Mouse (Mus musculus) liver, embryonic 16.5 days (tissue): ENCODE measurements around the gene Micall2. TPM values are rescaled to one million over a fixed set of nuclear protein-coding genes. Genes with fewer than 3 reads are reported as not detected.
"Not testable (repeated sequence)": the region's sequence is repeated elsewhere in the genome, so short reads cannot be mapped to it uniquely, and the experiment has no call there.

Experiments used
- ATAC-seq: fragments of 200-750 bp; cut with Nextera tagmentation; 2 replicates; pipeline ENCODE4 v1.8.0; 2017; ENCODE audit warnings: low read depth, mild to moderate bottlenecking, moderate number of reproducible peaks, moderate library complexity
- H3K27ac ChIP-seq: fragments of 300-500 bp; sonication (generic); 2 replicates; pipeline ENCODE4 v1.5.1; 2014; ENCODE audit warnings: mild to moderate bottlenecking, low read length
- H3K27me3 ChIP-seq: fragments of 300-500 bp; sonication (generic); 2 replicates; pipeline ENCODE4 v1.6.1; 2014; ENCODE audit warnings: low read depth, low read length, mixed read lengths; ENCODE audit not compliant: control insufficient read depth, insufficient read depth
- H3K36me3 ChIP-seq: fragments of 300-500 bp; sonication (generic); 2 replicates; pipeline ENCODE4 v1.6.1; 2014; ENCODE audit warnings: mild to moderate bottlenecking; ENCODE audit not compliant: control insufficient read depth, insufficient read depth
- H3K4me1 ChIP-seq: fragments of 300-500 bp; sonication (generic); 2 replicates; pipeline ENCODE4 v1.6.1; 2014; ENCODE audit warnings: low read depth, low read length, mixed read lengths; ENCODE audit not compliant: control insufficient read depth
- H3K4me2 ChIP-seq: fragments of 300-500 bp; sonication (generic); 2 replicates; pipeline ENCODE4 v1.6.1; 2014; ENCODE audit warnings: low read depth, low read length, mixed read lengths
- H3K4me3 ChIP-seq: fragments of 300-500 bp; sonication (generic); 2 replicates; pipeline ENCODE4 v1.5.1; 2014; ENCODE audit warnings: low read depth, mild to moderate bottlenecking, low read length
- H3K9ac ChIP-seq: fragments of 300-500 bp; sonication (generic); 2 replicates; pipeline ENCODE4 v1.6.1; 2014; ENCODE audit warnings: low read depth, low read length
- H3K9me3 ChIP-seq: fragments of 300-500 bp; sonication (generic); replicated peaks from 2 replicates; pipeline ENCODE4 v1.6.1; 2016; ENCODE audit warnings: low read length; ENCODE audit not compliant: control insufficient read depth
- WGBS: fragments of 180-500 bp; shearing (Covaris S2); extraction: QIAGEN DNeasy Blood & Tissue Kit; methylation state at CpG from one replicate; pipeline ENCODE4 v1.1.7; 2014; ENCODE audit not compliant: insufficient replicate concordance; 5-methylcytosine and 5-hydroxymethylcytosine counted together
- polyA plus RNA-seq: library from polyadenylated mRNA; unstranded; fragments of >200 nt; fragmentation: Nextera tagmentation; extraction: Ambion mirVana; gene quantifications from 2 replicates; pipeline ENCODE4 v1.2.1, GENCODE M21; 2015

Micall2 gene
- polyA plus RNA-seq, 1 experiment from 2014 or later = 11.1 TPM

DNA sequence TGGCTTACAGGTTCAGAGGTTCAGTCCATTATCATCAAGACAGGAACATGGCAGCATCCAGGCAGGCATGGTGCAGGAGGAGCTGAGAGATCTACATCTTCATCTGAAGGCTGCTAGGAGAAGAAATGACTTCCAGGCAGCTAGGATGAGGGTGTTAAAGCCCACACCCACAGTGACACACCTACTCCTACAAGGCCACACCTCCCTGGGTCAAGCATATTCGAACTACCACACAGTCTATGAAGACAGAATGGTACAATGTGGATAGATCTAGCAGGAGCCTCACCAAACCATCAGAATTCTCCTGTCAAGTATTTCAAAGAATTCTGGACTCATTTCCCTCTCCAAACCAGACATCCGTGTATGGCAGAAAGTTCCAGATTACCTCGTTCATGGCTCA is 40.3 kb downstream of the Micall2 start:
- not testable (repeated sequence) for H3K9me3 ChIP-seq, H3K4me3 ChIP-seq, H3K9ac ChIP-seq, H3K36me3 ChIP-seq, H3K27me3 ChIP-seq, H3K27ac ChIP-seq, H3K4me2 ChIP-seq, H3K4me1 ChIP-seq, ATAC-seq
- WGBS = 48% methylated on average over 3 of the region's 3 CpGs

DNA sequence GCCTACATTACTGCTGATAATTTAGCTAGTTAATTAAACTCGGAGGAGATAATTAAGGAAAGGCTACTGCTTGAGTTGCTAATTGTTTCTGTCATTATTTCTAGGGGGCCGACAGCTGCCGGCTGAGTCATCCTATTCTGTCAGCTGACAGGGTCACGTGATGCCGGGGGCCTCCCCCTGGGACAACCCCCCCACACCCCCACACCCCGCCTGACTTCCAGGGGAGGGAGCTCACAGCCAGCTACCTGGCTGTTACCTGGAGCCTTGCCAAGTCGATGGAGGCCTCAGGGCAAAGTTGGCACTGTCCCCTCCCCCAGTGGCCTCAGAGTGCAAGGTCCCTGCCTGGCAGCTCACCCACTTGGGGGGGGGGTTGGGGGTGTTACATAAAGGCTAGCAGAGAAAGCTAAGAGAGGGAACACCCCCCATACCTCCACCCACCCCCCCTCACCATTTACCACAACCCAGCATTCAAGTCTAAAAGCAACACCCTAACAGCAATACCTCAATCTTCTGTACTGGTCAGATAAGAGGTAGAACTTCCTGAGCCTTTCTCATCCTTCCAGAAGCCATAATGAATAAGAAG is 41.1 kb downstream of the Micall2 start:
- no peak overlapping the region for H3K27ac ChIP-seq
- H3K4me3 ChIP-seq = no peak overlapping the region
- H3K4me1 ChIP-seq = peaks cover 3% of the 10 kb centered on the region; the same call in 1 of the 2 replicates
- ATAC-seq = no peak
- H3K9me3 ChIP-seq = no peaks in the 10 kb centered on the region
- WGBS = 15% methylated on average over 7 of the region's 7 CpGs
- no peaks in the 10 kb centered on the region for H3K27me3 ChIP-seq
- H3K9ac ChIP-seq = no peak overlapping the region
- H3K36me3 ChIP-seq = no peaks in the 10 kb centered on the region
- no peak overlapping the region for H3K4me2 ChIP-seq

DNA sequence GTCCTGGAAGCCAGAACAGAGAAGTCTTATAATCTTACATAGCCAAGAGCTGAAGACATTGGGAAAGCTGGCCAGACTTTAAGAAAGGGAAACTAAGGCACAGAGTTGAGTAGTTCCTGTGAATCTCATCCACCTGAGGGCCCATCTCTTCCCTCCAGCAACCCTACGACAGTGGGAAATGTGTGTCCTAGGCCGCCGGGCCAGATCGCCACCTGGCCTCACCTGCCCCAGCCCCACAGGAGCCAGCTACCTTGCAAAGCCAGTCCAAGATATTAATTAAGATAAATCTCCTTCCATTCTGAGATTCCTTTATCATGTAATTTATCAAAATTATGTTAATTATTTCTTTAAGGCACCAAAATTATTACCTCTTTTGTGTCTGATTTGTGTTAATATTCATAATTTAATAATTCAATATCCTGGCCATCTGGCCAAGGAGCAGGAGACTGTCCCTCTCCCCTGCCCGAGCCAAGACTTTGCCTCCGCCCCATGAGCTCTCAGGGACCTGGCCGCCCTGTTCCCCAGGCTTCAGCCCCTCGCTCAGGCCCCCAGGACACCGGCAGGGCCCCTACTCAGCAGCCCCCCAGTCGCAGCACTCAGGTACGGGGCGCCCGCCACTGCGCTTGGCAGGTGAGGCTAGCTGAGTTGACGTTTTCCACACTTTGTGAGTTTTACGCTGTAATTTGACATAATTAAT is 41.7 kb downstream of the Micall2 start:
- no peak overlapping the region for H3K4me3 ChIP-seq
- no peaks in the 10 kb centered on the region for H3K36me3 ChIP-seq
- ATAC-seq = no peak
- no peak overlapping the region for H3K4me2 ChIP-seq
- 61% methylated on average over 16 of the region's 16 CpGs for WGBS
- H3K9ac ChIP-seq = no peak overlapping the region
- no peak overlapping the region for H3K27ac ChIP-seq
- H3K4me1 ChIP-seq = peaks cover 3% of the 10 kb centered on the region; the same call in 1 of the 2 replicates
- H3K9me3 ChIP-seq = no peaks in the 10 kb centered on the region
- no peaks in the 10 kb centered on the region for H3K27me3 ChIP-seq

DNA sequence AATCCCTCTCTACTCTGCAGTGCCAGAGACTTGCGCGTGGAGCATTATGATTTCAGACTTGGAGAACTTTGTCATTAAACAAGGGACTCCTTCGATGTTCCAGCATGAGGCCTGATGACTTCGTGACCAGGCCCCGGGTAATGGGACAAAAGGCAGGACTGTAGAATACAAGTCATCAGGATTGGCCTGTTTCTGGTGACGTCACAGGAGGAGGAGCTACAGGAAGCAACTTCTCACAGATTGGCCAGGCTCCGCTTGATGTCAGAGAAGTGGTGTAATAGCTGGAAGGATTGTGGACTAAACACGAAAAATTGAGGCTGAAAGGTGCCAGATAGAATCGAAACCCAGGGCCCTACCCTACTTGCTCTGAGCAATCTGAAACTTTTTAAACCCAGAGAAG is 45.3 kb downstream of the Micall2 start:
- Histone ChIP-seq H3K4me3 (no peak overlapping the region), H3K27me3 (no peaks in the 10 kb centered on the region), H3K9me3 (no peaks in the 10 kb centered on the region), H3K27ac (no peak overlapping the region), H3K9ac (no peak overlapping the region), H3K4me2 (no peak overlapping the region), H3K4me1 (peaks cover 3% of the 10 kb centered on the region; the same call in 1 of the 2 replicates), H3K36me3 (no peaks in the 10 kb centered on the region)
- ATAC-seq = no peak
- WGBS = 62% methylated on average over 9 of the region's 9 CpGs

DNA sequence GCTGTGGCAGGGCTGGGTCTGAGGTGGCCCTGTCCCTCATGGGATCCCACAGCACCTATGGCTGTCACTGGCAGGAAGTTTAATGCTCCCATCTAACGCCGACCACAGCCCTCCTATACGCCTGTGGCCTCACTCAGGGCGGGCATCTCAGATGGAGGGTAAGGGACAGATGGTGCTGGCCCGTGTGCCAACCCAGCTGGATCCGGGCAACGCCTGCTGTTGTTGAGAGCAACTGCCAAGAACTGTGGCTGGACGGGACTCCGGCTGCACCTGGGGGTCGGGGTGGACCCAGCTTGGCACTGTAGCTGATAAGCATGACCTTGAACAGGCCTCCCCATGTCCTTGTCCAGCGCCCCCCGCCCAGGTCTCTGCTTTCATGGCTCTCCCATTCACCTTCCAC is 47.8 kb downstream of the Micall2 start:
- ATAC-seq = no peak
- no peaks in the 10 kb centered on the region; the same call in 1 of the 2 replicates for H3K4me1 ChIP-seq
- H3K27me3 ChIP-seq = peaks cover 5% of the 10 kb centered on the region
- H3K9me3 ChIP-seq = no peaks in the 10 kb centered on the region
- H3K36me3 ChIP-seq = no peaks in the 10 kb centered on the region
- H3K9ac ChIP-seq = no peak overlapping the region
- no peak overlapping the region for H3K4me2 ChIP-seq
- no peak overlapping the region for H3K4me3 ChIP-seq
- H3K27ac ChIP-seq = no peak overlapping the region
- WGBS = 55% methylated on average over 12 of the region's 12 CpGs

DNA sequence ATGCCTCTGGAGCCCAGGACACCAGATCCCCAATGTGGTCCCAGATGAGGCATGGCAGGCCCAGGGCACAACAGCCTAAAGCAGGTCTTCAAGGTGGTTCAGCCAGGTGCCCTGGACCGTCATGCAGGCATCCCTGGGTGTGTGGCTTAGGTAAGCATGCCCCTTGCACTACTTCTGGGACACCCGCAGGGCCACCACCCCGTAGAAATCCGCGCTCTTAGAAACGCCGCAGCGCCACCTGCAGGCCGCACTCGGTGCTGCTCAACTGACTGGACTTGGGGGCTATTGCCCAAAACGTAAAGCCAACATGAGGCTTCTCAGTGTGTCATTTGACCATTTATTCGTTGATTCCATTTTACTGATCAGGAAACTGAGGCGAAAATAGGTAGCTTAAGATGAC is 48.5 kb downstream of the Micall2 start:
- Histone ChIP-seq H3K4me1 (no peaks in the 10 kb centered on the region; the same call in 1 of the 2 replicates), H3K27ac (no peak overlapping the region), H3K36me3 (no peaks in the 10 kb centered on the region), H3K9me3 (no peaks in the 10 kb centered on the region), H3K4me2 (no peak overlapping the region), H3K27me3 (peaks cover 12% of the 10 kb centered on the region), H3K4me3 (no peak overlapping the region), H3K9ac (no peak overlapping the region)
- no peak for ATAC-seq
- 8% methylated on average over 13 of the region's 13 CpGs for WGBS

DNA sequence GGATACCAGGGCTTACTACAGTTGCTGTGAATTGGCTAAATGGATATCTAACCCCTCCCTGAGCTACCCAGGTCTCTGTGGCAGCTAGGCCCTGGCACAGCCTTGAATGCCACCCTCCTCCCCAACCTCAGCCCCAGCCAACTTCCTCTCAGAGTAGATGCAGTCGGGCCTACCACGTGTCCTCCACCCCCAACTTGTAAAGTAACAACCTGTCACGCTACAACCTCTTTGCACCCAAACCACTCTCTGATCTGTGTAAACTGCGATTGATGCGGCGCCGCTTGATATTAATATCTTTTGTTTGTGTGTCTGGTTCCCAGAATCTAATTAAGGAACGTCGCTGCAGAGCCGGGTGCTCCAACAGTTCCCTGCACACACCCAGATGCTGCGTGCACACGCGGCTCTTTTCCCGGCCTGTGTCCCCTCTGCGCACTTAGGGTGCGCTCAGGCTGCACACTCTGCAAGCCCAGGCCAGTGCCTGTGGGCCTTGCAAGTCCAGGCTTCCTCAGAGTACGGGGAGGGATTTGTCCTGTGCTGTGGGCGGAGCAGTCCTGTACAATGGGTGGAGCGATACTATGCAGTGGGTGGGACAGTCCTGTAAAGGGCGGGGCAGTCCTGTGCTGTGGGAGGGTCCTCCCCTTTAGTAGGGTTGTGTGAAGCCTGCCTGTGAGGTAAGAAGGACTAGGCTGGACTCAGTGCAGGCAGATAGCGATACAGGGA is 49.4 kb downstream of the Micall2 start:
- no peaks in the 10 kb centered on the region for H3K36me3 ChIP-seq
- H3K4me2 ChIP-seq = no peak overlapping the region
- H3K4me3 ChIP-seq = no peak overlapping the region
- WGBS = 24% methylated on average over 21 of the region's 21 CpGs
- peak; percentile 88 for ATAC-seq
- no peak overlapping the region for H3K9ac ChIP-seq
- no peak overlapping the region for H3K27ac ChIP-seq
- H3K4me1 ChIP-seq = no peaks in the 10 kb centered on the region; the same call in 1 of the 2 replicates
- no peaks in the 10 kb centered on the region for H3K9me3 ChIP-seq
- H3K27me3 ChIP-seq = peaks cover 21% of the 10 kb centered on the region

DNA sequence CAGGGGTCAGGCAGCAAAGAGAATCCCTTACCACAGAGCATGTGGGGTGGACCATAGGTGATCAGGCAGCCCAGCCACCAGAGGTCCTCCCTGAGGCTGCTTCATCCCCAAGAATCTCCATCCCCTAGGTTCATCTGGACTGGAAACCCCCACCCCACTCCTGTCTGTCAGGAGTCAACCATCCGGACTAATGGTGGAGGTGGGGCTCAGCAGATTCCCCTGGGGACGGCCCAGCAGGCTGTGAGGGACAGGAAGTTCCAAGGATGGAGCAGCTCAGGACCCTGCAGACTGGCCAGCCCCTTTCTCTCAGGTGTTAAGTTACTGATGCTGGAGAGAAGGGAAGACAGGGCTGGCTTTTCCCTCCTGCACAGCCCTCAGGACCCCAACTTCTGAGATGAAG is 52.9 kb downstream of the Micall2 start:
- Histone ChIP-seq H3K9me3 (no peaks in the 10 kb centered on the region), H3K9ac (no peak overlapping the region), H3K27me3 (peaks cover 30% of the 10 kb centered on the region), H3K27ac (no peak overlapping the region), H3K4me3 (no peak overlapping the region), H3K36me3 (no peaks in the 10 kb centered on the region), H3K4me2 (no peak overlapping the region), H3K4me1 (no peaks in the 10 kb centered on the region; the same call in 1 of the 2 replicates)
- ATAC-seq = no peak
- WGBS = 0% methylated on average over 2 of the region's 2 CpGs

DNA sequence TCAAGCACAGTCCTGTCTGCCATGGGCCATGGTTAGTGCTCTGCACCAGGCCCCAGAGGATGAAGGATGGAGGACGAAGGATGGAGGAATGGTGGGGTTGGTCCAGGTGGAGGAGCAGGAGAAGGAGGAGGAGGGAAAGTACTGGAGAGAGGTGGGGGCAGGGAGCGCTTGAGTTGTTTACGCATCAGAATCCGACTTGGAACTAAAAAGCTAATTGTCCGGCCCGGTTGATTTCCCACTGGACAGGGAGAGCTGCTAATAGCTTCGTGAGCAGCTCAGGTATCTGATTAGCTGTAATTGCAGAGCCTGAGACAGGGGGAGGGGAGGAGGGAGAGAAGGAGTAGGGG is 53.5 kb downstream of the Micall2 start:
- H3K27ac ChIP-seq = no peak overlapping the region
- no peak overlapping the region for H3K9ac ChIP-seq
- H3K4me2 ChIP-seq = no peak overlapping the region
- WGBS = 6% methylated on average over 7 of the region's 7 CpGs
- H3K36me3 ChIP-seq = no peaks in the 10 kb centered on the region
- H3K4me1 ChIP-seq = no peaks in the 10 kb centered on the region; the same call in 1 of the 2 replicates
- no peak overlapping the region for H3K4me3 ChIP-seq
- peaks cover 30% of the 10 kb centered on the region for H3K27me3 ChIP-seq
- ATAC-seq = no peak
- no peaks in the 10 kb centered on the region for H3K9me3 ChIP-seq
